ENCODE assay signal across 27 mouse cellular contexts in the genomic region with DNA sequence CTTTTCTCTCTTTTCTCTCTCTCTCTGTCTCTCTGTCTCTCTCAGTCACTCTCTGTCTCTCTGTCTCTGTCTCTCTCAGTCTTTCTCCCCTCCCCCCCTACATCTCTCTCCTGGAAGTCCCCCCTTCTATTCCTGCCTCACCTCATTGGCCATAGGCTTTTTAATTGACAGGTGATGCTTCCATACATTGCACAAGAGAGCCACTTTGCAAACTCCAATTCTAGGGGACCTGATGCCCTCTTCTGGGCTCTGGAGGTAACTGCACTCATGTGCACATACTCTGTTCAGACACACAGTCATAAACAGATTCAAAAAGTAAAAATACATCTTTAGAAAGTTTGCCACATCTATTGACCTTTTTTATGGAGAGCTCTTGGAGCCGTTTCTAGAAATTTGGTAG. TPM values are rescaled to one million over a fixed set of nuclear protein-coding genes. Genes with fewer than 3 reads are reported as not detected.
DNase-seq lines count a peak whose midpoint lies in the region; ATAC-seq and TF ChIP-seq lines count a peak whose summit lies in the region.
"Had no signal": no experiment of that assay in that cellular context is flagged by ENCODE, and none has a peak within 500 bp of the region (broad histone marks: within the 10 kb centered on the region; RNA-seq: fewer than 3 reads in every experiment).

No protein-coding gene starts in this region.

- H3K27me3 ChIP-seq in liver, embryonic 11.5 days (replicated peaks; ENCODE audit: control insufficient read depth, insufficient read depth, low read length), result no peaks in the 10 kb centered on the region
- no peaks in the 10 kb centered on the region for H3K27me3 ChIP-seq in liver, embryonic 12.5 days (replicated peaks)
- H3K27me3 ChIP-seq in E14TG2a.4 (ENCODE audit: insufficient read depth, low read length), result no peaks in the 10 kb centered on the region
- no peaks in the 10 kb centered on the region for H3K27me3 ChIP-seq in kidney, embryonic 16.5 days (ENCODE audit: insufficient read depth, low read length)
- H3K27me3 ChIP-seq: embryonic facial prominence, embryonic 15.5 days; forebrain, embryonic 15.5 days; kidney, embryonic 15.5 days; midbrain, embryonic 15.5 days had no signal

- no peak for ATAC-seq in liver, embryonic 11.5 days (replicated peaks; ENCODE audit: low FRiP score)
- no peak for ATAC-seq in liver, embryonic 12.5 days
- no peak for ATAC-seq in kidney, embryonic 16.5 days (ENCODE audit: low FRiP score, low TSS enrichment)
- ATAC-seq: forebrain, embryonic 15.5 days; hindbrain, embryonic 16.5 days; midbrain, embryonic 15.5 days had no signal

- TF ChIP-seq CTCF in gastrocnemius, adult 2 months (IDR thresholded peaks at IDR 0.05), result peak; percentile 21; the same call in 1 of the 2 replicates
- TF ChIP-seq CTCF in E14TG2a.4 (conservative IDR thresholded peaks at IDR 0.05; ENCODE audit: low read length), result peak; percentile 47

- H3K4me2 ChIP-seq in liver, embryonic 11.5 days, result no peak overlapping the region
- H3K4me2 ChIP-seq in liver, embryonic 12.5 days, result no peak overlapping the region
- no peak overlapping the region for H3K4me2 ChIP-seq in kidney, embryonic 16.5 days (replicated peaks; ENCODE audit: low read depth, low read length)
- H3K4me2 ChIP-seq: embryonic facial prominence, embryonic 15.5 days; forebrain, embryonic 15.5 days; kidney, embryonic 15.5 days; midbrain, embryonic 15.5 days had no signal

- intact Hi-C loops in gastrocnemius, adult 2 months (cut with DNase I), result no loop called here
- intact Hi-C loops in gastrocnemius, postnatal 14 days (cut with DNase I; ENCODE audit: low total_unique reads), result no loop called here

- H3K27ac ChIP-seq in gastrocnemius, adult 2 months, result no peak overlapping the region
- H3K27ac ChIP-seq in liver, embryonic 11.5 days (ENCODE audit: low read depth, low read length), result no peak overlapping the region
- H3K27ac ChIP-seq in liver, embryonic 12.5 days, result no peak overlapping the region
- no peak overlapping the region for H3K27ac ChIP-seq in kidney, embryonic 16.5 days (ENCODE audit: low read length)
- H3K27ac ChIP-seq: embryonic facial prominence, embryonic 15.5 days; forebrain, embryonic 15.5 days; heart, embryonic 10.5 days; kidney, embryonic 15.5 days; left cerebral cortex, adult 2 months; midbrain, embryonic 15.5 days had no signal

- H3K9ac ChIP-seq in liver, embryonic 11.5 days (ENCODE audit: low read depth, low read length), result no peak overlapping the region
- no peak overlapping the region for H3K9ac ChIP-seq in liver, embryonic 12.5 days
- H3K9ac ChIP-seq in kidney, embryonic 16.5 days (replicated peaks; ENCODE audit: low read length), result no peak overlapping the region
- H3K9ac ChIP-seq: embryonic facial prominence, embryonic 15.5 days; forebrain, embryonic 15.5 days; kidney, embryonic 15.5 days; midbrain, embryonic 15.5 days had no signal

- 71% methylated on average over 1 of the region's 1 CpGs for WGBS in liver, embryonic 11.5 days
- WGBS in liver, embryonic 12.5 days (ENCODE audit: insufficient replicate concordance), result 76% methylated on average over 1 of the region's 1 CpGs
- 70% methylated on average over 1 of the region's 1 CpGs for WGBS in kidney, embryonic 16.5 days

- no peak for DNase-seq in gastrocnemius, adult 2 months
- no peak for DNase-seq in gastrocnemius, postnatal 14 days
- DNase-seq in liver, embryonic 11.5 days (ENCODE audit: low spot score), result peak; percentile 8
- DNase-seq in c-Kit-positive CD71-positive TER-119-negative erythroid progenitor cells, embryonic 14.5 days (ENCODE audit: low read depth), result peak; percentile 23
- DNase-seq in ovary, postnatal 10 days (ENCODE audit: low spot score), result no peak
- DNase-seq: adrenal gland, postnatal 36 days; cerebellum, adult 11 months; cerebellum, adult 9-11 months; gastrocnemius, postnatal 36 days; kidney, adult 11 months; kidney, postnatal 4 days; lung, adult 18-20 months; lung, postnatal 4 days; right cerebral cortex, adult 18-20 months; thymus, adult 2 months had no signal

- peaks cover 16% of the 10 kb centered on the region for H3K4me1 ChIP-seq in liver, embryonic 11.5 days (replicated peaks; ENCODE audit: control insufficient read depth, insufficient read depth, low read length)
- H3K4me1 ChIP-seq in liver, embryonic 12.5 days, result peaks cover 38% of the 10 kb centered on the region
- peaks cover 10% of the 10 kb centered on the region for H3K4me1 ChIP-seq in E14TG2a.4 (replicated peaks; ENCODE audit: low read depth, low read length)
- H3K4me1 ChIP-seq in kidney, embryonic 16.5 days (ENCODE audit: insufficient read depth, low read length), result no peaks in the 10 kb centered on the region
- H3K4me1 ChIP-seq: embryonic facial prominence, embryonic 15.5 days; forebrain, embryonic 15.5 days; kidney, embryonic 15.5 days; midbrain, embryonic 15.5 days had no signal

- peaks cover 3% of the 10 kb centered on the region for H3K9me3 ChIP-seq in liver, embryonic 11.5 days (ENCODE audit: control insufficient read depth, low read length)
- no peaks in the 10 kb centered on the region for H3K9me3 ChIP-seq in liver, embryonic 12.5 days (replicated peaks)
- H3K9me3 ChIP-seq in E14TG2a.4 (ENCODE audit: low read length), result peaks cover 37% of the 10 kb centered on the region
- peaks cover 5% of the 10 kb centered on the region; the same call in 1 of the 2 replicates for H3K9me3 ChIP-seq in kidney, embryonic 16.5 days (ENCODE audit: low read length)
- H3K9me3 ChIP-seq: embryonic facial prominence, embryonic 15.5 days; forebrain, embryonic 15.5 days; kidney, embryonic 15.5 days; midbrain, embryonic 15.5 days had no signal

- H3K36me3 ChIP-seq in liver, embryonic 11.5 days (ENCODE audit: control insufficient read depth, insufficient read depth, low read length), result no peaks in the 10 kb centered on the region
- no peaks in the 10 kb centered on the region for H3K36me3 ChIP-seq in liver, embryonic 12.5 days
- no peaks in the 10 kb centered on the region for H3K36me3 ChIP-seq in E14TG2a.4 (ENCODE audit: insufficient read depth, low read length)
- H3K36me3 ChIP-seq in kidney, embryonic 16.5 days (ENCODE audit: insufficient read depth, low read length), result no peaks in the 10 kb centered on the region
- H3K36me3 ChIP-seq: embryonic facial prominence, embryonic 15.5 days; forebrain, embryonic 15.5 days; G1E; heart, embryonic 10.5 days; kidney, embryonic 15.5 days; midbrain, embryonic 15.5 days had no signal

- no peak overlapping the region for H3K4me3 ChIP-seq in gastrocnemius, adult 2 months
- no peak overlapping the region for H3K4me3 ChIP-seq in liver, embryonic 11.5 days (ENCODE audit: low read depth, low read length)
- no peak overlapping the region for H3K4me3 ChIP-seq in liver, embryonic 12.5 days
- no peak overlapping the region for H3K4me3 ChIP-seq in E14TG2a.4 (replicated peaks; ENCODE audit: low read length)
- H3K4me3 ChIP-seq in kidney, embryonic 16.5 days (ENCODE audit: low read length), result no peak overlapping the region
- H3K4me3 ChIP-seq: embryonic facial prominence, embryonic 15.5 days; forebrain, embryonic 15.5 days; heart, embryonic 10.5 days; kidney, embryonic 15.5 days; left cerebral cortex, adult 2 months; midbrain, embryonic 15.5 days; myocyte had no signal

RNA-seq across cellular contexts. Expression of a gene that starts 9.1 kb away (rescaled TPM):
- 10 to 100 TPM in 1 of 2 experiments, 1 to 10 TPM in 1; 5.9 to 32.3 TPM for total RNA-seq in gastrocnemius, adult 2 months (2021)
- total RNA-seq in gastrocnemius, postnatal 14 days (2021), result 1 to 10 TPM; 5.4 to 6.4 TPM
- polyA plus RNA-seq in liver, embryonic 11.5 days (2014; fragmentation: Nextera tagmentation; extraction: Ambion mirVana), result 4.4 and 4.6 TPM in 2 replicates
- polyA plus RNA-seq in liver, embryonic 12.5 days (2016; fragmentation: Nextera tagmentation; extraction: Ambion mirVana), result 4.4 and 4.8 TPM in 2 replicates
- polyA plus RNA-seq in kidney, embryonic 16.5 days (2015; fragmentation: Nextera tagmentation; extraction: Ambion mirVana), result 9.5 and 10.1 TPM in 2 replicates

RNA-seq across cellular contexts. Expression of a gene that starts 28.3 kb away (rescaled TPM):
- 100 to 1,000 TPM in 1 of 2 experiments, 10 to 100 TPM in 1; 94.9 to 998 TPM for total RNA-seq in gastrocnemius, adult 2 months (2021)
- 10 to 100 TPM; 20.7 to 24.8 TPM for total RNA-seq in gastrocnemius, postnatal 14 days (2021)
- polyA plus RNA-seq in liver, embryonic 11.5 days (2014; fragmentation: Nextera tagmentation; extraction: Ambion mirVana), result 130 and 136 TPM in 2 replicates
- polyA plus RNA-seq in liver, embryonic 12.5 days (2016; fragmentation: Nextera tagmentation; extraction: Ambion mirVana), result 82.8 and 90.3 TPM in 2 replicates
- polyA plus RNA-seq in kidney, embryonic 16.5 days (2015; fragmentation: Nextera tagmentation; extraction: Ambion mirVana), result 53.1 and 57.7 TPM in 2 replicates

Comparison
In these comparisons a context has a peak if more than half of its experiments do, and no peak if none do; other contexts are left out.
1. DNase-seq: peak in liver, embryonic 11.5 days (single experiment) and c-Kit-positive CD71-positive TER-119-negative erythroid progenitor cells, embryonic 14.5 days (single experiment); none in gastrocnemius, adult 2 months (single experiment), gastrocnemius, postnatal 14 days (single experiment) and ovary, postnatal 10 days (single experiment).